Mouse (Mus musculus): ENCODE measurements around the gene H13. TPM values are rescaled to one million over a fixed set of nuclear protein-coding genes. Genes with fewer than 3 reads are reported as not detected.
A peak's percentile ranks its signal among the peaks of the same experiment; 100 is the strongest.

Gene H13
- polyA plus RNA-seq, 2 experiments, result 27.4 to 38.1 TPM

GRCm38 (mm10) chr2:152725178-152725750 lies 56.0 kb downstream of the H13 start:
- peaks cover 27% of the 10 kb centered on the region for H3K27me3 ChIP-seq (ENCODE audit: control insufficient read depth, insufficient read depth, low read length)
- no peak overlapping the region for H3K4me3 ChIP-seq (ENCODE audit: insufficient read depth in 1 of 2, low read depth in 2 of 2, low read length in 2 of 2)
- no peak overlapping the region for H3K9ac ChIP-seq (replicated peaks)
- peaks cover 0 to 26% of the 10 kb centered on the region in 2 experiments; a peak in 2 of 4 replicates for H3K4me1 ChIP-seq (replicated peaks; ENCODE audit: control insufficient read depth in 2 of 2, insufficient read depth in 2 of 2, low read length in 1 of 2)
- TF ChIP-seq EP300 (IDR thresholded peaks at IDR 0.05; ENCODE audit: low read depth), result no peak
- TF ChIP-seq CTCF (IDR thresholded peaks at IDR 0.05; ENCODE audit: low read depth), result no peak
- H3K36me3 ChIP-seq (replicated peaks; ENCODE audit: control insufficient read depth, insufficient read depth, low read depth), result no peaks in the 10 kb centered on the region
- no peak overlapping the region for H3K4me2 ChIP-seq (ENCODE audit: low read depth)
- H3K27ac ChIP-seq, result no peak overlapping the region
- ATAC-seq (ENCODE audit: insufficient read depth) (no peak), DNase-seq (ENCODE audit: low read depth in 3 of 3, low spot score in 3 of 3) (no peak)
- H3K9me3 ChIP-seq (ENCODE audit: control insufficient read depth, low read length), result no peaks in the 10 kb centered on the region
- WGBS (ENCODE audit: insufficient replicate concordance), result 67% methylated on average over 15 of the region's 15 CpGs

- H3K27ac ChIP-seq, result no peak overlapping the region
- ATAC-seq (ENCODE audit: insufficient read depth), result no peak
- H3K4me3 ChIP-seq (ENCODE audit: insufficient read depth in 1 of 2, low read depth in 2 of 2, low read length in 2 of 2), result no peak overlapping the region
- peaks cover 27% of the 10 kb centered on the region for H3K27me3 ChIP-seq (ENCODE audit: control insufficient read depth, insufficient read depth, low read length)
- H3K4me1 ChIP-seq (replicated peaks; ENCODE audit: control insufficient read depth in 2 of 2, insufficient read depth in 2 of 2, low read length in 1 of 2), result peaks cover 0 to 26% of the 10 kb centered on the region in 2 experiments; a peak in 2 of 4 replicates
- DNase-seq (ENCODE audit: low read depth in 3 of 3, low spot score in 3 of 3), result no peak
- no peaks in the 10 kb centered on the region for H3K36me3 ChIP-seq (replicated peaks; ENCODE audit: control insufficient read depth, insufficient read depth, low read depth)
- 71% methylated on average over 6 of the region's 6 CpGs for WGBS (ENCODE audit: insufficient replicate concordance)
- no peak for TF ChIP-seq CTCF (IDR thresholded peaks at IDR 0.05; ENCODE audit: low read depth)
- no peak for TF ChIP-seq EP300 (IDR thresholded peaks at IDR 0.05; ENCODE audit: low read depth)
- H3K9ac ChIP-seq (replicated peaks), result no peak overlapping the region
- no peak overlapping the region for H3K4me2 ChIP-seq (ENCODE audit: low read depth)
- no peaks in the 10 kb centered on the region for H3K9me3 ChIP-seq (ENCODE audit: control insufficient read depth, low read length)
Observed at GRCm38 (mm10) chr2:152726213-152726612, 57.0 kb downstream of the H13 start.

- Histone ChIP-seq H3K4me1 (replicated peaks; ENCODE audit: control insufficient read depth in 2 of 2, insufficient read depth in 2 of 2, low read length in 1 of 2) (peaks cover 0 to 26% of the 10 kb centered on the region in 2 experiments; a peak in 2 of 4 replicates), H3K27me3 (ENCODE audit: control insufficient read depth, insufficient read depth, low read length) (peaks cover 27% of the 10 kb centered on the region), H3K9ac (replicated peaks) (no peak overlapping the region), H3K36me3 (replicated peaks; ENCODE audit: control insufficient read depth, insufficient read depth, low read depth) (no peaks in the 10 kb centered on the region), H3K27ac (no peak overlapping the region), H3K4me3 (ENCODE audit: insufficient read depth in 1 of 2, low read depth in 2 of 2, low read length in 2 of 2) (no peak overlapping the region), H3K4me2 (ENCODE audit: low read depth) (no peak overlapping the region), H3K9me3 (ENCODE audit: control insufficient read depth, low read length) (no peaks in the 10 kb centered on the region)
- WGBS (ENCODE audit: insufficient replicate concordance), result 40% methylated on average over 6 of the region's 6 CpGs
- no peak for ATAC-seq (ENCODE audit: insufficient read depth)
- no peak for DNase-seq (ENCODE audit: low read depth in 3 of 3, low spot score in 3 of 3)
- TF ChIP-seq CTCF (IDR thresholded peaks at IDR 0.05; ENCODE audit: low read depth) (no peak), EP300 (IDR thresholded peaks at IDR 0.05; ENCODE audit: low read depth) (no peak)
Observed at GRCm38 (mm10) chr2:152726751-152727335, 57.6 kb downstream of the H13 start.

DNA sequence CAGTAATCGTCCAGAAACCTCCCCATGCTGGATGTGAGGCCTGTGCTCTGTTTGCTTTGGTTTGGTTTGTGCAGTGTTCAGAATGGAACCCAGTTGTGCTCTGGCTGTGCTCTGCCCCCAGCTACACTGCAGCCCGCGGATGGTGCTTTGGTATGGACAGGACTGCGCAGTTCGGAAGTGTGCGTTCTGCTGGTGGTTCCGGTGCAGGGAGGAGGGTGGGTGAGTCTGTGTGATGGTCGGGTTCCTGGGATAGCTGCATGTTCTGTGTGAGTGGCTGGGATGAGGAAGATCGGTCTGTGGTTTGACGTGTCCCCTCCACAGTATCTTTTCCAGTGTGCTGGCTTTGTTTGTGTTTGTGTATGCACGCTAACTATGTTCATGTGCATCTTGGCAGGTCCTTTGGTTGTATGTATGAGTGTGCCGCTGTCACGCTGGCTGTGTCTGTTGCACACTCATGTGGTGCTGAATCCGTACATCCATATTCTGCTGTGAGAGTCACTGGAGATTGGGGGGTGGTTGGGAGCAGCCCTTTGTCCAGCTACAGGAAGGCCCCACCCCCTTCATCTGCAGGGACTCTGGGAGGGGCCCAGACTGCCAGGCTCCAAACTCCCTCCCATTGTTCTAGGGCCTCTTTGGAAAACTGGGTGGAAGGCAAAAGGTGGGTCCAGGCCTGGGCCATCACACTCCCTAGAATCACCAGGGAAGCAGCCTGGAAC lies 58.7 kb downstream of the H13 start:
- Histone ChIP-seq H3K9me3 (ENCODE audit: control insufficient read depth, low read length) (no peaks in the 10 kb centered on the region), H3K4me3 (ENCODE audit: insufficient read depth in 1 of 2, low read depth in 2 of 2, low read length in 2 of 2) (no peak overlapping the region), H3K9ac (replicated peaks) (no peak overlapping the region), H3K27ac (no peak overlapping the region), H3K4me2 (ENCODE audit: low read depth) (no peak overlapping the region), H3K4me1 (replicated peaks; ENCODE audit: control insufficient read depth in 2 of 2, insufficient read depth in 2 of 2, low read length in 1 of 2) (peaks cover 0 to 26% of the 10 kb centered on the region in 2 experiments; a peak in 2 of 4 replicates), H3K27me3 (ENCODE audit: control insufficient read depth, insufficient read depth, low read length) (peaks cover 23% of the 10 kb centered on the region), H3K36me3 (replicated peaks; ENCODE audit: control insufficient read depth, insufficient read depth, low read depth) (no peaks in the 10 kb centered on the region)
- no peak for DNase-seq (ENCODE audit: low read depth in 3 of 3, low spot score in 3 of 3)
- TF ChIP-seq CTCF (IDR thresholded peaks at IDR 0.05; ENCODE audit: low read depth) (no peak), EP300 (IDR thresholded peaks at IDR 0.05; ENCODE audit: low read depth) (no peak)
- WGBS (ENCODE audit: insufficient replicate concordance), result 77% methylated on average over 14 of the region's 14 CpGs
- 0 out of 2 replicates have a peak, but pooled peaks have one; percentile 29 for ATAC-seq (ENCODE audit: insufficient read depth)

- Histone ChIP-seq H3K27ac (no peak overlapping the region), H3K9me3 (ENCODE audit: control insufficient read depth, low read length) (no peaks in the 10 kb centered on the region), H3K9ac (replicated peaks) (no peak overlapping the region), H3K4me3 (ENCODE audit: insufficient read depth in 1 of 2, low read depth in 2 of 2, low read length in 2 of 2) (no peak overlapping the region), H3K4me2 (ENCODE audit: low read depth) (no peak overlapping the region), H3K4me1 (replicated peaks; ENCODE audit: control insufficient read depth in 2 of 2, insufficient read depth in 2 of 2, low read length in 1 of 2) (peaks cover 0 to 26% of the 10 kb centered on the region in 2 experiments; a peak in 2 of 4 replicates), H3K27me3 (ENCODE audit: control insufficient read depth, insufficient read depth, low read length) (peaks cover 21% of the 10 kb centered on the region), H3K36me3 (replicated peaks; ENCODE audit: control insufficient read depth, insufficient read depth, low read depth) (no peaks in the 10 kb centered on the region)
- DNase-seq (ENCODE audit: low read depth in 3 of 3, low spot score in 3 of 3), result no peak
- 60% methylated on average over 7 of the region's 7 CpGs for WGBS (ENCODE audit: insufficient replicate concordance)
- TF ChIP-seq EP300 (IDR thresholded peaks at IDR 0.05; ENCODE audit: low read depth) (no peak), CTCF (IDR thresholded peaks at IDR 0.05; ENCODE audit: low read depth) (no peak)
- ATAC-seq (ENCODE audit: insufficient read depth), result no peak
Observed at GRCm38 (mm10) chr2:152728594-152728993, 59.3 kb downstream of the H13 start.

Measured in liver, embryonic 14.5 days (tissue).